Mouse (Mus musculus) ES-Bruce4 (cell line): ENCODE measurements around the gene Vmn1r40. TPM values are rescaled to one million over a fixed set of nuclear protein-coding genes. Genes with fewer than 3 reads are reported as not detected.

Source experiments
- H3K27ac ChIP-seq: 2 replicates; pipeline ENCODE4 v1.5.1; 2012; ENCODE audit warnings: low read length, inconsistent platforms; ENCODE audit not compliant: insufficient read depth
- H3K27me3 ChIP-seq: 2 replicates; pipeline ENCODE4 v1.6.1; 2012; ENCODE audit warnings: mild to moderate bottlenecking, low read length, inconsistent platforms; ENCODE audit not compliant: control insufficient read depth, poor library complexity, insufficient read depth, severe bottlenecking
- H3K36me3 ChIP-seq: 2 replicates; pipeline ENCODE4 v1.6.1; 2012; ENCODE audit warnings: inconsistent platforms, mild to moderate bottlenecking, low read length, moderate library complexity; ENCODE audit not compliant: control insufficient read depth, poor library complexity, insufficient read depth, severe bottlenecking
- H3K4me1 ChIP-seq: one replicate; pipeline ENCODE4 v1.8.1; 2011; ENCODE audit warnings: low read length; ENCODE audit not compliant: control insufficient read depth, insufficient read depth
- H3K4me3 ChIP-seq: 2 replicates; pipeline ENCODE4 v1.5.1; 2011; ENCODE audit warnings: low read depth, mild to moderate bottlenecking, low read length
- H3K9ac ChIP-seq: 2 replicates; pipeline ENCODE4 v1.6.1; 2012; ENCODE audit warnings: low read depth, mild to moderate bottlenecking, inconsistent platforms; ENCODE audit not compliant: poor library complexity, severe bottlenecking
- H3K9me3 ChIP-seq: replicated peaks from 2 replicates; pipeline ENCODE4 v1.6.1; 2012; ENCODE audit warnings: mild to moderate bottlenecking, low read length, inconsistent platforms; ENCODE audit not compliant: control insufficient read depth, poor library complexity, insufficient read depth, severe bottlenecking
- CTCF ChIP-seq: IDR thresholded peaks from one replicate; pipeline ENCODE4 v1.8.1; 2011; ENCODE audit warnings: low read depth, low read length
- EP300 ChIP-seq: IDR thresholded peaks from 2 replicates; pipeline ENCODE4 v1.6.1; 2011; ENCODE audit warnings: low read depth, low read length; ENCODE audit not compliant: insufficient read depth
- POLR2A ChIP-seq: IDR thresholded peaks from one replicate; pipeline ENCODE4 v1.8.1; 2011; ENCODE audit warnings: low read length; ENCODE audit not compliant: insufficient read depth
- polyA plus RNA-seq: library from polyadenylated mRNA; stranded (reverse); fragments of >200 nt; gene quantifications from 2 replicates; pipeline ENCODE4 v1.2.4, GENCODE M21; 2011; ENCODE audit warnings: low read depth; ENCODE audit not compliant: missing spikeins, insufficient read depth, insufficient read length

Vmn1r40 gene
- polyA plus RNA-seq, 1 experiment, result not detected

DNA sequence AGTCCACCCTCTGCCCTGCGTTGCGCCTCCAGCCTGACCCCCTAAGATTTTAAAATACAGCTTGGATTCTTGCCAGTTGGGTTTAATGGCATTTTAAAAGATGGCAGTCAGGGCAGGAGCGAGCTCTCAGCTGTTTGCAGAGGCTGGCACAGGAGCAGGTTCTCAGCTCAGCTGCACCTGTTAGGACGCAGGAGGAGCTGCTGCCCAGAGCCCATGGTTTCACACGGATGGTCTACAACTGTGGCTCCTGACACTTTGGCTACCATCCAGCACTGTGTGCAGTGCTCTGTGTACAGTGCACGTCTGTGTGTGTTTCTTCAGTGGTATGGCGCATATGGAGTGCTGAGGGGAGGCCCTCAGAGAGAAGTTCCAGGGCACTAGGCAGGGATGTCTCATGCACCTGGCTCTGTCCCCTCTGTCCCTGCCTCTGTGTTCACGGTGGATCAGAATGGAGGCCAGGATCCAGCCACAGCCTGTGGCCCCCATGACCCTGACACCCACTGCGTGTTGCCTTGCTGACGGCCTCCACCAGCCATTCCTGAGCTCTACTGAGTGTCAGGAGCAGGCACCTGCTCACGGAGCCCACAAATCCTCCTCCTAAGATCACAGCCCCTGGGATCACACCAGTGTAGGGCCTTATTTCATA is 34.1 kb upstream of the Vmn1r40 start:
- no peaks in the 10 kb centered on the region for H3K4me1 ChIP-seq
- no peak overlapping the region for H3K4me3 ChIP-seq
- no peak for TF ChIP-seq POLR2A
- TF ChIP-seq EP300, result no peak
- no peak for TF ChIP-seq CTCF
- no peaks in the 10 kb centered on the region for H3K27me3 ChIP-seq
- H3K27ac ChIP-seq, result no peak overlapping the region
- H3K36me3 ChIP-seq, result no peaks in the 10 kb centered on the region
- H3K9me3 ChIP-seq, result no peaks in the 10 kb centered on the region
- no peak overlapping the region for H3K9ac ChIP-seq

- Histone ChIP-seq H3K36me3 (no peaks in the 10 kb centered on the region), H3K27ac (no peak overlapping the region), H3K9me3 (no peaks in the 10 kb centered on the region), H3K9ac (no peak overlapping the region), H3K4me1 (no peaks in the 10 kb centered on the region), H3K4me3 (no peak overlapping the region), H3K27me3 (no peaks in the 10 kb centered on the region)
- TF ChIP-seq POLR2A (no peak), EP300 (no peak), CTCF (no peak)
Measured at GRCm38 (mm10) chr6:89678522-89678921, 28.8 kb upstream of the Vmn1r40 start.

DNA sequence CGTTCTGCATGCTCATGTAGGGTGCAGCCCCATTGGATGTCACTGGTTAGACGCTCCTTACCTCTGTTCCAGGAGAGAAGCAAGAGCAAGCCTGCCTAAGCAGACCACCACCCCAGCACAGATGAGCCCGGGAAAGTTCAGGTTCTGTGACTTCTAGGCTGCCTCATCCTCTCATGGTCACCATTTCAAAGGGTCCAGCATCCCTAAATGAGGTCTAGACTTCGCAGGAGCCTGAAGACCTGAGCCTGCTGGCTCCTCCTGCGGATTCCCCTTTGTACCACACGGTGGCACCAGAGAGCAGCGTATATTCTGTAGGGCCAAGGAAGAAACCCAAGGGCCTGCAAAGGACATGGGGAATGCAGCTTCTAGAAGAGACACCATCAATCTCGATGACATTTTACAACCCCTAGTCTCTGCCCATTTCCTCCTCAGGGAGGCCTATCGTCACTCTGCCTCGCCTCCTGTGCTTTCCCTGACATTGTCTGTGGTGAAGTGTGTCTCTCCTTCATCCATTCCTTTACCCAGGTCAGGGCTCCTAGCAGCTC is 28.0 kb upstream of the Vmn1r40 start:
- H3K27me3 ChIP-seq, result no peaks in the 10 kb centered on the region
- TF ChIP-seq CTCF, result peak; percentile 83
- no peak for TF ChIP-seq EP300
- H3K4me3 ChIP-seq, result no peak overlapping the region
- H3K36me3 ChIP-seq, result no peaks in the 10 kb centered on the region
- no peaks in the 10 kb centered on the region for H3K4me1 ChIP-seq
- no peaks in the 10 kb centered on the region for H3K9me3 ChIP-seq
- H3K27ac ChIP-seq, result no peak overlapping the region
- no peak overlapping the region for H3K9ac ChIP-seq

DNA sequence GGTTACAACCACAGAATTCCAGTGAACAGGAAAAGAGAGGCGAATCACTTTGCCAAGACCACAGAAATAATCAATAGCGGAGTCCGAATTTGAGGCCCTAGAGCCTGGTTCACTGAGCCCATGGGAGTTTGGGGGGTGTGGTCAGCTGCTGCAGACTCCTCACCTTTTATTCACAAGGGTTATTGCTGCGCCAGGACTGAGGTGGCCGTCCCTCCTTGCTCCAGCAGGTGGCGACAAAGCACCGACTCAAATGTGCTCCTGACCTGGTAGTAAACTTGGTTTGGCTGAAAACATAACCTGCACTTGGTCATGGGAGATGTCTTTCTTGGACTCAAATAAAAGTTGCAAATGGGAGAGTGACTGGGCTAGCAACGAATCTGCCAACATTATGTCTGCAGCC is 27.2 kb upstream of the Vmn1r40 start:
- Histone ChIP-seq H3K36me3 (no peaks in the 10 kb centered on the region), H3K27ac (no peak overlapping the region), H3K4me3 (no peak overlapping the region), H3K27me3 (no peaks in the 10 kb centered on the region), H3K4me1 (no peaks in the 10 kb centered on the region), H3K9me3 (no peaks in the 10 kb centered on the region), H3K9ac (no peak overlapping the region)
- TF ChIP-seq EP300, result no peak
- TF ChIP-seq CTCF, result peak; percentile 90
- no peak for TF ChIP-seq POLR2A

- H3K9me3 ChIP-seq, result no peaks in the 10 kb centered on the region
- no peaks in the 10 kb centered on the region for H3K27me3 ChIP-seq
- no peak overlapping the region for H3K4me3 ChIP-seq
- TF ChIP-seq CTCF (no peak), POLR2A (no peak), EP300 (no peak)
- H3K27ac ChIP-seq, result no peak overlapping the region
- no peak overlapping the region for H3K9ac ChIP-seq
- H3K4me1 ChIP-seq, result no peaks in the 10 kb centered on the region
- no peaks in the 10 kb centered on the region for H3K36me3 ChIP-seq
Measured at GRCm38 (mm10) chr6:89684231-89684630, 23.1 kb upstream of the Vmn1r40 start.

DNA sequence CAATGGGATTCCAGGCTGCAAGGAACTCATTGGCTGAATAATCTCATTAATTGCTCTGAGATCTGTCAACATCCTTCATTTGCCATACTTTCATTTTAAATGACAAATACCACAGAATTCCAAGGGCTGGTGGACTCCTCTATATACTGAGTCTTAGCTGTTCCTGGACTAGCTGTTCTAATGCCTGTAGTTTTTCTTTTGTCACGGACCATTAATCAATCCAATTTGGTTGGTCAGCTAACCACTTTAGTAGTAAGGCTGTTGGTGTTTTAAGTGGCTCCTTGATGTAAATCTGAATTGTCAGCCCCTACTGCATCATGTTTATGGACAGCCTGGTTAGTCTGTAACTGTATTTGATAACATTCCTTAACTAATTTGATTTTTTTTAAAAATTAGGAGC is 20.2 kb upstream of the Vmn1r40 start:
- H3K4me3 ChIP-seq, result no peak overlapping the region
- no peaks in the 10 kb centered on the region for H3K9me3 ChIP-seq
- no peaks in the 10 kb centered on the region for H3K27me3 ChIP-seq
- TF ChIP-seq POLR2A (no peak), CTCF (no peak), EP300 (no peak)
- H3K4me1 ChIP-seq, result no peaks in the 10 kb centered on the region
- H3K36me3 ChIP-seq, result no peaks in the 10 kb centered on the region
- H3K27ac ChIP-seq, result no peak overlapping the region
- no peak overlapping the region for H3K9ac ChIP-seq
